Mouse (Mus musculus) thymus, adult 18-20 months (tissue): ENCODE measurements around the gene Ccdc180.
A peak's percentile ranks its signal among the peaks of the same experiment; 100 is the strongest.

Experiments
- DNase-seq, 2 experiments: peaks; one replicate each; pipeline ENCODE4 v3.0.0; 2022; ENCODE audit warnings: mixed read lengths in 2 of 2

Ccdc180 gene

GRCm38 (mm10) chr4:45911876-45912275 lies 21.8 kb downstream of the Ccdc180 start:
- DNase-seq = no peak

GRCm38 (mm10) chr4:45917091-45917490 lies 27.0 kb downstream of the Ccdc180 start:
- no peak for DNase-seq

GRCm38 (mm10) chr4:45921663-45922435 lies 31.7 kb downstream of the Ccdc180 start:
- DNase-seq = no peak

GRCm38 (mm10) chr4:45924011-45924410 lies 33.9 kb downstream of the Ccdc180 start:
- DNase-seq = no peak

GRCm38 (mm10) chr4:45928561-45928960 lies 38.5 kb downstream of the Ccdc180 start:
- DNase-seq = no peak

- DNase-seq = peak in 1 of 2 experiments; percentile 9
Measured at GRCm38 (mm10) chr4:45941628-45942044, 51.5 kb downstream of the Ccdc180 start.

- no peak for DNase-seq
Measured at GRCm38 (mm10) chr4:45947729-45948128, 57.6 kb downstream of the Ccdc180 start.

GRCm38 (mm10) chr4:45949109-45949848 lies 59.2 kb downstream of the Ccdc180 start:
- DNase-seq = no peak

GRCm38 (mm10) chr4:45951830-45952229 lies 61.7 kb downstream of the Ccdc180 start:
- no peak for DNase-seq

GRCm38 (mm10) chr4:45953025-45953919 lies 63.2 kb downstream of the Ccdc180 start:
- DNase-seq = no peak

- DNase-seq = no peak
Measured at GRCm38 (mm10) chr4:45955235-45955634, 65.1 kb downstream of the Ccdc180 start.

- no peak for DNase-seq
Measured at GRCm38 (mm10) chr4:45956131-45956530, 66.0 kb downstream of the Ccdc180 start.

- DNase-seq = no peak
Measured at GRCm38 (mm10) chr4:45956706-45957105, 66.6 kb downstream of the Ccdc180 start.

- no peak for DNase-seq
Measured at GRCm38 (mm10) chr4:45964771-45965439, 74.8 kb downstream of the Ccdc180 start, which contains the start of gene Tdrd7. TSS of gene Tdrd7 (plus strand) at chr4:45965334.

GRCm38 (mm10) chr4:45965737-45966447 lies 75.8 kb downstream of the Ccdc180 start:
- no peak for DNase-seq

GRCm38 (mm10) chr4:45966716-45967115 lies 76.6 kb downstream of the Ccdc180 start:
- no peak for DNase-seq

GRCm38 (mm10) chr4:45967479-45968341 lies 77.6 kb downstream of the Ccdc180 start:
- DNase-seq = no peak

- DNase-seq = no peak
Measured at GRCm38 (mm10) chr4:45969051-45969450, 78.9 kb downstream of the Ccdc180 start.

GRCm38 (mm10) chr4:45970048-45970560 lies 80.0 kb downstream of the Ccdc180 start:
- no peak for DNase-seq

GRCm38 (mm10) chr4:45971806-45972447 lies 81.8 kb downstream of the Ccdc180 start:
- peak; percentile 79 to 81 for DNase-seq
